Mouse (Mus musculus) gastrocnemius, postnatal 4 days (tissue): ENCODE measurements around the gene Mslnl. TPM values are rescaled to one million over a fixed set of nuclear protein-coding genes. Genes with fewer than 3 reads are reported as not detected.

ENCODE experiments used
- DNase-seq, 2 experiments: peaks; one replicate each; pipeline ENCODE4 v3.0.0; 2021 to 2022; ENCODE audit warnings: low spot score in 2 of 2, mixed read lengths in 2 of 2
- total RNA-seq, 2 experiments: library from RNA; stranded (reverse); gene quantifications; 2 replicates each; pipeline ENCODE4 v1.2.3; 2021

Mslnl gene
- total RNA-seq, 2 experiments from 2014 or later = not detected

- no peak for DNase-seq
Observed at GRCm38 (mm10) chr17:25743831-25744230, 8.0 kb downstream of the Mslnl start.

DNA sequence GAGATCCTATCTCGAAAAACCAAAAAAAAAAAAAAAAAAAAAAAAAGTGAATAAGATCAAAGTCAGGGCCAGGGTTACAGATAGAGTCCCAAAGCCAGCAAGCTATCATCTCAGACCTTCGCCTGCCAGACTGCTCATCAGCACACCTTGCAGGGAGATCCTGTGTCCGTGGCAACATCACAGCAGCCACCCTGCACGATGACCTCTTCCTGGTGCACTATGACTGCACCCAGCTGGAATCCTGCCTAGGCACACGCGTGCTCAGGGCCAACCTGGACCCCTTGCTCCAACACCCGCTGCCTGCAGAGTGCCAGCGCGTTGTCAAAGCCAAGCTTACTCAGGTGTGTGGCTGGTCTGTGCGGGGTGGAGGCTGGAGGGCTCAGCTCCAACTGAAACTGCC is 8.5 kb downstream of the Mslnl start:
- no peak for DNase-seq

DNA sequence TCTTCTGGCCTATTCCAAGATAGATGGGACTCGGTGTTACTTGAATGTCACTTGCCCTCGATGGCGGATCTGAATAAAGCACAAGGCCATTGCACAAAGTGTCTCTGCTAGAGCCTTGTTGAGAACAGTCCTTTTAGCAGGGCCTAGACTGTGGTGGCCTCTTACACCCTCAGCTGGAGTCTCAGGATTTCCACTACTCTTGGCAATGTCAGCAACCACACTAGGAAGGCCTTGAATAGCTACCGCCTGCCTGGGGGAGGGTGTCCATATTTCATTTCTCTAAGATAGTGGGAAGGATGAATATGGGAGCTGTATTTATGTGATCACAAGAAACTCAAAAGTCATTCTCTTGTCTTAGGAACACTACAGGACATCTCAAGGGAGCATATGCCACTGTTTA is 12.4 kb downstream of the Mslnl start:
- no peak for DNase-seq

GRCm38 (mm10) chr17:25749314-25749713 is 13.5 kb downstream of the Mslnl start:
- no peak for DNase-seq

DNA sequence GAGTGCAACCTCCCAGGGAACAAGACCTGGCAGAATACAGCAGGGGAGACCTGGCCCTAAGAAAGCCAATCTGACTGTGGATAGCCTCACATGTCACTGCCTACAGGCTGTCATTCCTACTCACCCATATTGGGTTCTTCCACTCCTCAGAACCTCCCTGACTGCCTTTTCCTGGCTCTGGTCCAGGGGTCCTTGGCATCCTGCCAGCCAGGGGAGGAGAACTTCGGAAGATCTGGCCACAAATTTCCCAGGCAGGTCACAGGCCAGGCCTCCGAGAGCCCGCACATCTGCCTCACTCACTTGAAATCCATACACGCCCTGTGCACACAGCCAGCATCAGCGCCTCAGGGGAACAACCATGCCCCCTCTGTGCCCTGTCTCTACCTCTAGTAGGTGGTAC is 15.6 kb downstream of the Mslnl start:
- peak; percentile 46 to 57 for DNase-seq

DNA sequence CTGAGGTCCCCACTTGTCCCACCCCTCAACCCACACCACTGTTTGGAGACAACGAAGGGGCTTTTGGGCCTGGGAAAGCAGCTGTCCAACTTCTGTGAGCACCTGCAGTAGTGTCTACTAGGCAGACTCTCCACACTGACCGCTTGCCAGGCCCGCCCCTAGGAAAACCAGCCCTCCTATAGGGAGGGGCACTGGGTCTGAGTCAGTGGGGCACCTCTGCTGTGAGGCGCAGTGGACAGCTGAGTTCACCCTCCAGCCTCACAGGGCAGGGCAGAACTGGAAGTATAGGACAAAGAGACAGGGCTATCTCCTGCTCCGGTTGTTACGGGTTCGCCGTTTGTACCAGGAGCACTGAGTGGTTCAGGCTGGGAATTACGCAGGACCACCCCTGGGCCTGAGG is 18.4 kb downstream of the Mslnl start, which contains the start of gene Msln:
Gene Msln (minus strand): TSS at position 138 of the 400 bp plus-strand sequence.
- DNase-seq = no peak

DNA sequence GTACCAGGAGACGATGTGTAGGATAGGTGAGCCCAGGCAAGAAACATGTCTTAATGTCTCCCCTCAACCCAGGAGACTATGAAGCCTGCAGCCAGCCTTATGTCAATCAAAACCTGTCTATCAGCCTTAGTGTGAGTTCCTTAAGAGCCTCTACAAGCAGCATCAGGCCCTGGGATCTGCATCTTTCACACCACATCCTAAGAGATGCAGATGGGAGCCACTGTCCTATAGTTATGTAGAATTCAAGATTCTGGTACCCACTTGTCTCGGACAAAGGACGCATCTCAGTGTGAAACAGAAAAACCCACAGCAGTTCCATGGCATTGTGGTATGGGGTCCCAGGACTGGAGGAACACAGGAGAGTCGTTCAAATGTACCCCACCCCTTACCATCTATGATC is 19.2 kb downstream of the Mslnl start:
- no peak for DNase-seq

- DNase-seq = no peak
Observed at GRCm38 (mm10) chr17:25755627-25756377, 20.0 kb downstream of the Mslnl start.

DNA sequence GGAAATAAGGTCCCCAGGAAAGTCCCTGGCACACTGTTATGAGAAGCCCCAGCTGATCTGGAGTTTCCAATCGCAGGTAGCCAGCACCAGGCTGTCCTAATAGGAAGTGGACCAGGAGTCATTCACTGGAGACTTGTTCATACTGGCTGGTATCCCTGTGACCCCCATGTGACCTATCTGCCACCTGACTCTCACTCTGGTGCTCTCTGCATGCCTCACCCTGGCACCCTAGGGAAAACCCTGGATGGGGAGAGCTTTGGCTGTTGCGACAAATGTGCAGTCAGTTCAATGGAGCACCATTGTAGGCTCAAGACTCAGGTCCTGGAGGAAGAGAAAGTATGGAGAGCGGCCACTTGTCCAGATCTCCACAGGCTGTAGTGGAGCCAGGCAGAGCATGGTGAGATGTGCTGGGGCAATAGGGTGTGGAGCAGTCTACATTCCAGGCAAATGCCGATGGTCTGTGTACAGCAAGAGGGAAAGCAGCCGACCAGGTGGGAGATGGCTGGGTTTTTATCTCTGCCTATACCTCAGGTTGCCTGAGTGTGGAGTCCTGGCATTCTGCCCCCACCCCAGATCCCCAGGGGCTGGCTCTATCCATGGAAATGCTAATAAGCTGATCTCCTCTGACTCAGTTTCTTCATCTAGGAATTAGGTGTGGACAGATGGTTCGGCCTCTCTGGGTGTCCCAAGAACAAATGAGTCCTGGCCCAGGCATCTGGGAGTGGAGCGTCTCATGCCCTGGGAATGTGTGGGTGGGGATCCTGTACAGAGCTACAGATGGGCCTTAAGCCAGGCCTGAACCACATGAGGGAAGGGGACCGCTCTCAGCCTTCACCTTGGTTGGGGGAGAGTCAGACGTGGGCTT is 20.8 kb downstream of the Mslnl start:
- no peak for DNase-seq

DNA sequence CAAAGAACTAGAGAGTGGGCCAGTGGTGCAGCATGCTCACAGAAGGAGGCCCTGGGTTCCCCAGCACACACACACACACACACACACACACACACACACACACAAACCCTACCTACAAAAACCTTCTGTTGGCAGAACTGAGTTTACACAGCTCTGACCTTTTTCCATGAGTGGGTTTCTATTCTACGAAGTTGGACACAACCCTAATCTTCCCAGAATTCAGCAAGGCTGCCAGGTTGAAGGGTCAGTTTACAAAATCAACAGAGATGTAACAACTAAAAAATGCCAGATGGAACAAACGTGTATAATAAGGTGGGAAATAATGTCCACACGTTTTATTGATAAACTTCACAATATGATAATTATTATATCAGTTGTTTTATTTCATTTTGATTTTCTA is 21.8 kb downstream of the Mslnl start:
- DNase-seq = no peak

GRCm38 (mm10) chr17:25760148-25760547 is 24.3 kb downstream of the Mslnl start:
- no peak for DNase-seq

DNA sequence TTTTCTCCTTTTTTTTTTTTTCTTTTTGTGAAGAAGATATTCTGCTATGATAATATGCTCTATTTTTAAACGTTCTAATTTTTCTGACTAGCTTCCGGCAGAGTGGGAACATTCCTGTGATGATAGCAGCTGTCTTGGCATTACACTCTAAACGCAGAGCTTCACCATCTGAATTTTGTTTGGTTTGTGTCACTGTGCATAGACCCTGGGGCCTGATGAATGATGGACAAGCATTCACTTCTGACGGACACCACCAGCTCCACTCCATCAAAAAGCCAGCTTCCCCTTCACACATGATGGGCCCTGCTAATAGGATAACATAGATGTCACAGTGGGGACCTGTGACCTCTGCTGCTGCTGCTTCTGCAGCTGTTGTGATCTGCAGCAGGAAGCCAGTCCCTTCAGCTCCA is 25.7 kb downstream of the Mslnl start:
- no peak for DNase-seq

DNA sequence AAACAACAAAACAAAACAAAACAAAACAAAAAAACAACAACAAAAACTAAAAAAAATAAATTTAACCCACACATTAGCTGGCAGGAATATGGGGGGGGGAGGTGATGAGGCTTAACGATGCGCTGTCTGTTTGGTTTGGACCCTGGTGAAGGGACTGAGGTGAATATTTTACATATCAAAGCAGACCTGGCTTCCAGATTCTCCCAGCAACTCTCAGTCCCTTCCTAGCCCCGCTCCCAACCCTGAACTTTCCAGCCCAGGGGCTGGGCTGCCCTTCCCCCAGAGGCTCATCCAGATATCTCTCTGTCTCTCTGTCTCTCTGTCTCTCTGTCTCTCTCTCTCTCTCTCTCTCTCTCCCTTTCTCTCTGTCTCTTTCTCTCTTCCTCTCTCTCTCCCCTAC is 26.7 kb downstream of the Mslnl start:
- DNase-seq = no peak

DNA sequence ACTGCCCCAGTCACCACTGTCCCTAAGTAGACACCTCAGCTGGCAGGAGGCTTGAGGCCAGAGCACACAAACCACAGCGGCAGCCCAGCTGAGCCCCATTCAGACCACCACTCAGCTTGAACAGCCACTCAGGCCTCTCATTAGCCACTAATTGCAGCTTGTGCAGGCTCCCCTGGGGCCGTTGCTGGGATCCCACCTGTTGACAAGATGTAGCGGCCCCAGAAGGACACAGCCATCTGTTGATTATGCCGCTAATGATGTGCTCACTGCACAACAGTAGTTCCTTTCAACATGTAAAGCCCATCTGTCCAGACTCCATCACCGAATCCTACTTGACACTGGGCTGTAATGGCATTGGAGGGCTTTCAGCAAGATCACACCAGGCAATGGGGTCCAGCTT is 30.0 kb downstream of the Mslnl start:
- DNase-seq = no peak

DNA sequence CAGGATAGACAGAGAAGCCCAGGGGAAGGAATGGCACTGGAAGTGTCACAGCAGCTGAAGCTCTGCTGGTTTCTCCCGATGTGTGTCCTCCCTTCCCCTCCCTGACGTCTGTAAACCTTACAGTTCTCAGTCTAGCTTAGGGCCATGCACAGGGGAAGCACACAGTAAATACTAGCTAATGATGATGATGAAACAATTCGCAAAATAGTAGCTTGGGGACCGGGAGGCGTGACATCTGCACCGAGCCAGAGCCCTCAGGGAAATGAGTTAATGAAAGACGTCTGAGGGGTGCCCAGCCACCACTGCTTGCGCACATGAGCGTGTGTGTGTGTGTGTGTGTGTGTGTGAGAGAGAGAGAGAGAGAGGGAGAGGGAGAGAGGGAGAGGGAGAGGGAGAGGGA is 33.5 kb downstream of the Mslnl start:
- no peak for DNase-seq

DNA sequence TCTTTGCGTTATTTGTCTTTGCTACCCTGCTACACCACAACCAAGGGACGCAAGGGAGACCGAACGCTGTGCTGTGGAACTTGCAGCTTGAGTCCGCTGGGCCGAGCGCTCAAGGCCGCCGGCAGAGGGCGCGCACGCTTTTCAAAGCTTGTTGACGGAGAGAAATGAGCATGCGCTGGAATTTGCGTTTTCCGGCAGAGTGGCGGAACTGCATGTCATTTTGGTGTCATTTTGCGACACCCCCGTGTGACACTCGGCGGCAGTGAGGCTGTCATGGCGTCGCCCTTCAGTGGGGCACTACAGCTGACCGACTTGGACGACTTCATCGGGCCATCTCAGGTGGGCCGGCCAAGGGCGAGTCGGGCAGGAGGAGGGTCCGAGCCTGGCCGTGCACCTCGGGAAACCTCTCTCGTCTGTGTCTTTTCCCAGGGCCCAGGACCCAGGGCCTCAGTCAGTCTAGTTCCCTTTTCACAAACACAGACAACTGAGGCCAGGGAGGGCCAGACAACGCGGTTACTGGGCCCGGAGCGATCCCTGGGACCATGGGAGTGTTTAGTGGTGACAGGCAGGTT is 37.8 kb downstream of the Mslnl start, which contains the start of gene Narfl:
Gene Narfl (plus strand): TSS at position 228 of the 572 bp plus-strand sequence.
- peak; percentile 96 to 97 for DNase-seq

- DNase-seq = no peak
Observed at GRCm38 (mm10) chr17:25775318-25776062, 39.6 kb downstream of the Mslnl start.

DNA sequence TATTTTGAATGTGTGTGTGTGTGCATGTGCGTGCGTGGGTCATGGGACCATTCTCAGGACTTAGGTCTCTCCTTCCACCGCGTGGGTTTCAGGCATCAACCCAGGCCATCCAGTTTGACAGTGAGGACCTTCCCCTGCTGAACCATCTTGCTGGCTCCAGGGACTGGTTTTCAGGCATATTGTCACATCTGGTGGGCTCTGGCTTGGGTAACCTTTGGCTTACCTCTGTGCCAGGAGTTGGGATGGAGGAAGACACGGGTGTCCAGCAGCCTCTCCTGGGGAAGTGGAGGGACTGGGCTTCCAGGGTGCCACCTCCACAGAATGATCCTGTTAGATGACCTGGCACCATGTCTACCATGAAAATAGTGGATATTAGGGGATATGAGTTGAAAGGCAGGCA is 42.1 kb downstream of the Mslnl start:
- DNase-seq = no peak

DNA sequence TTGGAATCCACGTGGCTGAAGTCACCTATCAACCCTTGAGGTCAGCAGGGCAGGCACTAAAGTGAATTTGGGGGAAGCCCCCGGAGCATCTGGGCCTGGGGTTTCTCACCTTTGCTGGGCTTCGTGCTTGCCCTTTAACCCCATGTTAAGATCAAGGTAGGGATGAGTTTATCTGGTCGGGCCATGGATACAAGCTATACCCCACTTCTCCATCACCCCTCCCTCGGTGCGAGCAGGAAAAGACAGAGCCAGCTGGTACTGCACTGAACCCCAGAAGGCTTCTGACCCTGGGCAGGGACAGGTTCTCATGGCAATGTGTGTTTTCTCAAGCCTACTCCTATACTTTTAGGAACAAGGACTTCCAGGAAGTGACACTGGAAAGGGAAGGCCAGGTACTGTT is 45.5 kb downstream of the Mslnl start:
- no peak for DNase-seq

- no peak for DNase-seq
Observed at GRCm38 (mm10) chr17:25783086-25783485, 47.2 kb downstream of the Mslnl start.

GRCm38 (mm10) chr17:25783861-25784574 is 48.2 kb downstream of the Mslnl start:
- DNase-seq = no peak
